Comparison of ENCODE assay signal across 8 mouse cellular contexts in the genomic region with DNA sequence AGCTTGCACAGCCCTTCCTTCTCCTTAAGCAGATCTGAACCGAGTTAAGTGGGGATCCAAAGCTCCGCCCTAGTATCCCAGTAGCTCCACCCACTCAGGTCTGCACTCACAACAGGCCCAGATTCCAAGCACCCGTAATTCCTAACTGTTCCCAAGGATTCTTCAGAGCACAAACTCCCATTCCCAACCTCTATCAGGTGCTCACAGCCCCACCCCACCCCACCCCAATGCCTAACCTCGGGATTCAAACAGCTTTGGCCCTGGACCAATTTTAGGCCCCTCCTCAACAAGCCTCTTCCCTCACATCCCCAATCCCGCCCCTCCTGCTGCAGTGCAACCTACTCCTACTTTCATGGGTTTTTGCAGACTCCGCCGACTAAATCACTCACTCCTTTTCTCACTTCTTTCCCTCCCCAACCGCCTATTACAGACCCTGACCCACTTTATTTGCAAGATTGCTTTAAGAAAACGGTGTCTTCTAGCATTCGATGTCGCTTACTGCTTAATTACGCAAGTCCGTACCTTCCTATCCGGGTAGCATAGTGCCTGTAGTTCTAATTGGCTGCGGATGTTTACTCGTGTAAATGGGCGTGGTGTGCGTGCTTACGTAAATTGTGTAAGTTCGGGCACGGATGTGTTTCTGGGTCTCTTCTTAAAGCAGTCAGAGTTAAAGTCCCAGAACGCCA. TPM values are rescaled to one million over a fixed set of nuclear protein-coding genes. Genes with fewer than 3 reads are reported as not detected.
DNase-seq lines count a peak whose midpoint lies in the region; ATAC-seq lines count a peak whose summit lies in the region.

A gene (plus strand): TSS at position 602 of the 686 bp plus-strand sequence.

- H3K4me2 ChIP-seq in hindbrain, embryonic 14.5 days (replicated peaks): peak within 1 kb of the TSS; percentile 49

- peak within 1 kb of the TSS; percentile 53 for H3K9ac ChIP-seq in hindbrain, embryonic 14.5 days

- DNase-seq in R1 (ENCODE audit: low read depth, low spot score): peak; percentile 88
- DNase-seq in cerebellum, postnatal 14 days: peak; percentile 70 to 73
- peak; percentile 29 to 59 for DNase-seq in frontal cortex, postnatal 25 days (ENCODE audit: low spot score in 2 of 2)
- DNase-seq in hindbrain, embryonic 14.5 days (ENCODE audit: low spot score): peak; percentile 82
- peak; percentile 66 to 67 for DNase-seq in layer of hippocampus, postnatal 36 days
- DNase-seq in lung, postnatal 36 days: peak; percentile 93
- peak; percentile 60 for DNase-seq in retina, postnatal 7 days (ENCODE audit: low read depth, low spot score)
- peak; percentile 70 for DNase-seq in urinary bladder, postnatal 14 days (ENCODE audit: low spot score)

- H3K27ac ChIP-seq in hindbrain, embryonic 14.5 days: peak within 1 kb of the TSS; percentile 78

- no peaks in the 10 kb centered on the region for H3K4me1 ChIP-seq in hindbrain, embryonic 14.5 days (replicated peaks; ENCODE audit: control insufficient read depth, insufficient read depth, low read length)

- peak; percentile 94 for ATAC-seq in hindbrain, embryonic 14.5 days (ENCODE audit: low FRiP score)

- no peaks in the 10 kb centered on the region for H3K27me3 ChIP-seq in hindbrain, embryonic 14.5 days (ENCODE audit: control insufficient read depth, insufficient read depth, low read length)

- H3K9me3 ChIP-seq in hindbrain, embryonic 14.5 days (ENCODE audit: control insufficient read depth, low read length): no peaks in the 10 kb centered on the region

- H3K36me3 ChIP-seq in hindbrain, embryonic 14.5 days (replicated peaks; ENCODE audit: control insufficient read depth, insufficient read depth): no peaks in the 10 kb centered on the region

- peak within 1 kb of the TSS; percentile 44 for H3K4me3 ChIP-seq in hindbrain, embryonic 14.5 days (replicated peaks; ENCODE audit: low read length)

- 17% methylated on average over 22 of the region's 22 CpGs for WGBS in hindbrain, embryonic 14.5 days

RNA-seq across cellular contexts. Expression of the gene that starts here (rescaled TPM):
- polyA plus RNA-seq in hindbrain, embryonic 14.5 days (2014; fragmentation: Nextera tagmentation; extraction: Ambion mirVana): 38.0 and 40.9 TPM in 2 replicates
- 10 to 100 TPM; 14.9 to 16.1 TPM for total RNA-seq in layer of hippocampus, postnatal 36 days (2021)

Comparison
In these comparisons a context has a peak if more than half of its experiments do, and no peak if none do; other contexts are left out.
1. Peak in every context shown above with its lines: DNase-seq, ATAC-seq, H3K4me3 ChIP-seq and H3K27ac ChIP-seq.